Mouse (Mus musculus): ENCODE data around the gene 1700001C19Rik.
A peak's percentile ranks its signal among the peaks of the same experiment; 100 is the strongest.
"Not testable (repeated sequence)": the region's sequence is repeated elsewhere in the genome, so short reads cannot be mapped to it uniquely, and the experiment has no call there.

The 1700001C19Rik gene

DNA sequence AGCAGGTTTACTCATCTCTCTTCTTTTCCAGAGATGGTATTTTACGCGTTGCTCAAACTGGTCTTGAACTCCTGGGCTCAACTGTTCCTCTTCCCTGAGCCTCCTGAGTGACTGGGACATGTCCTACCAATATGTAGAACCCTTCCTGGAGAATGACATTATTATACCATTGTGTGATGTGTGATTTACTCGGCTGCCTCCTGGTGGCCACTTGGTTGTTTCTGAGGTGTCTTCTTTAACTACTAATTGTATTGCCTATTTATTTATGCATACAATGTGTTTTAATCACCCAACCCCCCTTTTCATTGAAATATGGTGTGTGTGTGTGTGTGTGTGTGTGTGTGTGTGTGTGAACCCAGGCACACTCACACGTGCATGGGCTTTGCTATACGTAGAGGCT lies 6.4 kb downstream of the 1700001C19Rik start:
- no peak for DNase-seq (ENCODE audit: low spot score in 2 of 2)

DNA sequence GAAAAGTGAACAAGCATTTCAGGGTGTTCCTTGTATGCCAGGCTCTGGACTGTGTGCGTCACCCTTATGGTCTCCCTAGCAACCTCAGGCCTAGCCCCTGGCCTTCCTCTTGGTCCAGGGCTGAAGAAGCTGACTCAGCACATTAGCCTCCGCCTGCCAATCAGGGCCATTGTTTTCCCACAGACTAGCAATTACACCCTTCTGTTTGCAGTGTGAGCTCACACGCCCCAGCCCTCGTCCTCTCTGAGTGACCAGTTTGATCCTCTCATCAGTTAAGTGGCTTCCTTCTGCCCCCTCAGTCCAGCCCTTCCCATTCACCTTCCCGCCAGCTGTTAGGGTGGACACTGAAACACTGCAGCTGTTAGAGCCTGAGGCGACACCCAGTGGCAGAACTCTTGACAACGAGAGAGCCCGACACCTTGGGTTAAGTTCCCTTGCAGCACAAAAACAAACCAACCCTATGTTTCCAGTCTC lies 8.3 kb downstream of the 1700001C19Rik start:
- DNase-seq (ENCODE audit: low spot score in 2 of 2) = no peak

DNA sequence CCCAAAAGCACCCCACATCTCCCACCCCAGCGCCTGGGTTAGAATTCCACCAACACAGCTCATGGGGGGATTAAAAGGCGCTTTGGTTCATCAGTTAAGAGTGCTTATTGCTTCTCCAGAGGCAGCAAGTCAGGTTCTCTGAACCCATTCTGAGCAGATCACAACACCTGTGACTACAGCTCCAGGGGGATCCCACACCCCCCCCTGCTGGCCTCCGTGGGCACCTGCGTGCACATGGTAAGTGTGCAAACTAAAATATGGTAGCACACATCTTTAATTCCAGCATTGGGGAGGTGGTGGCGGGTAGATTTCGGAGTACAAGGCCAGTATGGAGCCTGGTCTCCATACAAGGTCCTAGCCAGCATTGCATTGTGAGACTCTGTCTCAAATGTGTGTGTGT lies 9.9 kb downstream of the 1700001C19Rik start:
- no peak for DNase-seq (ENCODE audit: low spot score in 2 of 2)

DNA sequence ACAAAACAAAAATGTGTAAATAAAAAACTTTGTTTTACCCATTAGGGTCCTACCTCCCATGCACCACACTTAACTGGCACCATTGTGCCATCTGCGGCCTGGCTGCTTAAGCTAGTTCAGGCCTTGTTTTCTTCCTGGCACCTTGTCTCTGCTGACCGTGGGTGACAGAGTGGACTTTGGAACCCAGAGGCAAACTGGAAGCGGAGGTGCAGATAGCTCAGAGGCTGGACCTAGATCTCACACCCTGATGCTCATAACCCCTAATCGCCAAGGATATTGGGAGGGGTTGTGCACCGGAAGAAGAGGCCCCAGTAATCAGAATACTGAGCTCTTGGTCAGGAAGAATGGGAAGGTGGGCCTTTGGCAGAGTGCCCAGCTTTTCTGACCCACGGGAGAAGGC lies 13.0 kb downstream of the 1700001C19Rik start:
- DNase-seq (ENCODE audit: low spot score in 2 of 2) = no peak

DNA sequence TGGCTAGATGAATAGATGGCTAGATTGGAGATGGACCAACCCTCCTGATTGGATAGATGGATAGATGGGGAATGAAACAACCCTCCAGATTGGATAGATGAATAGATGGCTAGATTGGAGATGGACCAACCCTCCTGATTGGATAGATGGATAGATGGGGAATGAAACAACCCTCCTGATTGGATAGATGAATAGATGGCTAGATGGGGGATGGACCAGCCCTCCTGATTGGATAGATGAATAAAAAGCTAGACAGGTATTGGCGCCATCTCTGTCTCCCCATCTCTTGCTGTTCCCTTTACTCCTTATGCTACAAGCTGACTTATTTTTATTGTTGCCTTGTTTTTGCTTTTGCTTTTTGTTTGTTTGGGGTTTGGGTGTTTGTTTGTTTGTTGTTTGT lies 14.6 kb downstream of the 1700001C19Rik start:
- DNase-seq (ENCODE audit: low spot score in 2 of 2) = not testable (repeated sequence)

DNA sequence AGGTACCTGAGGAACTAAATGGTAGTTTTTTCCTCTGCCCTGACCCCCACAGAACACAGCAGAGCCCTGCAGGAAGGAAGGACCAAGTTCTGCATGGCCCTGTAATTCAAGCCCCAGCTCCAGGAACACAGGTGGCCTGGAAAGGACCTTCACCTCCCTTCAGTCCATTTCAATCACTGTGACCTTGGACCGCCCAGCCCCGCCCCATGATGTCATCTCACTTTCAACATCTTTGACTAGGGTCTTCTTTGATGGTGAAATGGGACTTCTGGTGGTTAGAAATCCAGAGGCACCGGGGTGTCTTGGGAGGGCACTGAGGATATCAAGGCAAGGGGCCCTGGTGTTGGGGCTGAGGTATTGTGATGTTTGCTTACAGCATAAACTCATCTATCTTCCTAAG lies 15.6 kb downstream of the 1700001C19Rik start:
- DNase-seq (ENCODE audit: low spot score in 2 of 2) = no peak

DNA sequence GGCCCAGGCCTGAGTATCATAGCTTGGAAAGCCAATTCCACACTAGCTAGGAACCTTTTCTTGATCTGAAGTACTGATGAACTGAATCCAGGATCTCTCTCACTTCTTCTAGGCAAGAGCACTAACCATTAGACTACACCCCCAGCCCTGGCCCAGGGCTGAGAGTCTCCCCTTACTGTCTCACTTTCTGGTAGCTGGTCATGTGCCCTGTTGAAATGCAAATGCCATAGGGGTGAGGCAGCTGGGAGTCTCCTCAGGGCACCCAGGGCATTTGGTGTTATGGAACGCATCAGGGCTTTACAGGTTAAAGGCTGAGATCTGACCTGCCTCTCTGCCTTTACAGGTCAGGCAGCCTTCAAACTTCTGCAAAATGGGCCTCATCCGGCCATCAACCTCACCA lies 17.0 kb downstream of the 1700001C19Rik start:
- no peak for DNase-seq (ENCODE audit: low spot score in 2 of 2)

DNA sequence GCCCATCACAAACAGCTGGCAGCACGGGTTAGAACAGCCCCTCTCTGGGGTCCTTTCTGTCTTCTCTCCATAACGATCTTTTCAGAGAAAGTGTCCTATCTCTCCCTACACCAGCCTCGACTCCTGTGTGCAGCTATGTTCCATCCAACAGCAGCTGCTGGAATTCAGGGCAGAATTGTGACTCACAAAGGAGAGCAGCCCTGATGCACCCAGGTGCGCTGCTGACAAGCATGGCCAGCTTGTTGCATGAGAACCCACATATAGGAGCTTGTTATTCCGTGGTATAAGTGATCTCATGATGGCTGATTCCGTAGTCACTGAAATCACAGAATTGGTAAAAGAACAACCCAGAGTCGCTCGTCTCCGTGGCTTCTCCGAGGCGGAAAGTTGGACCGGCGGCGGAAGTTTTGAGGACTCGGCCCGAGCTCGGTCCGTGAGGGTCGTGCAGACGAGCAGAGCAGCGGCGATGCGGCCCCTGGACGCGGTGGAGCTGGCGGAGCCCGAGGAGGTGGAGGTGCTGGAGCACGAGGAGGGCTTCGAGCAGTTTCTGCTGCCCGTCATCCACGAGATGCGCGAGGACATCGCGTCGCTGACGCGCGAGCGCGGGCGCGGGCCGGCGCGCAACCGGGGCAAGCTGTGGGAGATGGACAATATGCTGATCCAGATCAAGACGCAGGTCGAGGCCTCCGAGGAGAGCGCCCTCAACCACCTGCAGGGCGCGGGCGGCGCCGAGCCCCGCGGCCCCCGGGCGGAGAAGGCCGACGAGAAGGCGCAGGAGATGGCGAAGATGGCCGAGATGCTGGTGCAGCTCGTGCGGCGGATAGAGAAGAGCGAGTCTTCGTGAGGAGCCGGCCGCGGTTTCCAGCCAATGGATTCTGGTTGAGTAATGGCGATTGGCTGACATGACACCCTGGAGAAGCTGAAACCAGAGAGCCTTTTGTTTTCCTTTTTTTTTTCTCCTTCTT lies 27.0 kb downstream of the 1700001C19Rik start:
- DNase-seq (ENCODE audit: low spot score in 2 of 2) = peak in 1 of 2 experiments; percentile 59

DNA sequence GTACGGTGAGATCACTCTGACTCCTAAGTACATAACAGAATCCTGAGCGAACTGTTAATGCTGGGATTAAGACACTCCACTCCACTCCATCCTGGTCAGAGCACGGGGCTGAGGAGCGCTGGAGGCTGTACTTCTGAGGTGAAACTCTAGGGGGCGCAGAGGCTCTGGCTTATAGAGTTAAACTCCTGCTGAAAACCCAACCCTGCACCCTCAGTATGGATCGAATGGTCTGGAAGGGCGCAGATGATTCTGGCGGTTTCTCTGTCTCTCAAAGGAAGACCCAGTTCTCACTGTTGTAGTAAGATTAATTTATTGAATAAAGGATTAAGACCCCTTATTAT lies 28.6 kb downstream of the 1700001C19Rik start:
- peak; percentile 55 to 78 for DNase-seq (ENCODE audit: low spot score in 2 of 2)

DNA sequence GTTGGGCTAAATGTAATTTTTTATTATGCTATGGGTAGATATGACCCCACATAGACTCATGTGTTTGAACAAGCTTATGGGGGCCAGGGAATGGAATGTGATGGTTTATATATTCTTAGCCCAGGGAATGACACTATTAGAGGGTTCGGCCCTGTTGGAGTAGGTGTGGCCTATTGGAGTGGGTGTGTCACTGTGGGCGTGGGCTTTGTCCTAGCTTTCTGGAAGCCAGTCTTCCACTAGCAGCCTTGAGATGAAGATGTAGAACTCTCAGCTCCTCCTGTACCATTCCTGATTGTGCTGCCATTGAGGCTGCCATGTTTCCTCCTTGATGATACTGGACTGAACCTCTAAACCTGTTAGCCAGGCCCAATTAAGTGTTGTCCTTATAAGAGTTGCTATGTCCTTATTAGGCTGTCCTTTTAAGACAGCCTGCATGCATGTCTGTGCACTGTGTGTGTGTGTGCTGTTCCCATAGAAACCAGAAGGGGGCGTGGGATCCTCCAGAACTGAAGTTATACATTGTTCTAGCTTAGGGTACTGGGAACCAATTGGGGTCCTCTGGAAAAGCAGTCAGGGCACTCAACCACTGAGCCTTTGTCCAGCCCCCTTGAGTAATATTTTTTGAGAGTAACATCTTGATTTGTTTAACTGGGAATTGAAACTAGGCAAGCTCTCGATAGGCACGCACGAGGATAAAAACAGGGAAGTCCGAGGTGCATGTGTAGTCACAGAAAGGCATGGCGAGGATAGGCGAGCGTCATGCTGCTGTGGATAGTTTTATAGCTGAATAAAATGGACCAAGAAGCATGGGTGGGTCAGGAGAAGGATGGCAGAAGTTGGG lies 29.2 kb downstream of the 1700001C19Rik start:
- no peak for DNase-seq (ENCODE audit: low spot score in 2 of 2)

DNA sequence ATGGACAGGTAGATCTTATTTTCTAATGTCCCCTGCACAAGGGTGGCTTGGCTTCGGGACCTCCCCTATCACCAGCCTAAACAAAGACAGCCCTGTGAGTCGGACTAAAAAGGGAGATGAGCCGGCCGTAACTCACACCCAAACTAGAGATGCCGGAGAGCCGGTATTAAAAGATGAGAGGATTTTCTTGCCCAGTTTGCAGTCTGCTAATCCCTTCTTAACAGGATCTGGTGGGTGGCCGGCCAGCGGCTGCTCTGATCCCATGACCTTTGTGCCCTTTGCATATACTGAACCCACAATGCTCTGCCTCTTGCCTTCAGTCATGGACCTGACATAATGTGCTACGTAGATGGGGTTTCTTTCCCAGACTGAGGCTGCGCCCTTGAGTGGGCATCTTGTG lies 36.7 kb downstream of the 1700001C19Rik start, which contains the start of gene Guca1a:
Gene Guca1a (minus strand): TSS at position 134 of the 400 bp plus-strand sequence.
- DNase-seq (ENCODE audit: low spot score in 2 of 2) = no peak

DNA sequence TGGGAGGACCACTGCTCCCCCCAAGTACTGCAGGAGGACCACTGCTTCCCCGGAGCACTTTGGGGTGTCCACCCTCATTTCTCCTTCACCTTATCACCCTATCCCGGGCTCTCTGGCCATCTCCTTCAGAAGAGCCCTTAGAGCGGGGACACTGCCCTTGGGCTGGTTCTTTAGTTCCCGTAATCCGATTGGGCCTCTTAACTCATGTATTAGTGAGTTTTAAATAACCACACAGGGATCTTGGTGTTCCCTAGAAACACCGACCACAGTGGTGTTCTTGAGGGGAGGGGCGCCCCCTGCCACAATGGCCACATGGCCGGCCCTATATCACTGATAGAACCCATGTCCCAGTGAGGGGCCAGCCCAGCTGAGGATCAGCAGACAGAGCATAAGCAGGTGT lies 38.1 kb downstream of the 1700001C19Rik start:
- no peak for DNase-seq (ENCODE audit: low spot score in 2 of 2)

DNA sequence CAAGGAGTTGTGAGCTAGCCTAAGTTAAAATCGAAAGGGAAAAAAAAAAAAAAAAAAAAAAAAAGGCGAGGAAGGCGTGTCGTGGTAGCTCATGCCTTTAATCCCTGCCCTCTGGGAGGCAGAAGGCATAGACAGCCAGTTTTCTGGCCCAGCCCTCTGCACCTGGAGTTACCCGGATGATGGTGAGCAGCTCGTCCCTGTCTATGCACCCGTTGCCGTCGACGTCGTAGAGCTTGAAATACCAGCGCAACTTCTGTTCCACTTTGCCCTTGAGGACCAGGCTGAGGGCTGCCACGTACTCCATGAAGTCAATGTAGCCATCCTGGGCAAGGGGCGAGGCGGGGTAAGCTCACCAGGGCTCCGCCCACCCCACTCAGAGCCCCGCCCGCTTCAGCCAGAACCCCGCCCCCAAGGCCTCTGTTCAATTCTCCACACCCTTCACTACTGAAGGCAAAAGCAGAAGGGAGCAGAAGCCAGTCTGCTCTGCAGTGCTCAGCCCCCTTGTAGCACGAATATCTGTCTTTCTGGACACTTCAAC lies 41.7 kb downstream of the 1700001C19Rik start:
- DNase-seq (ENCODE audit: low spot score in 2 of 2) = peak; percentile 22 to 73

DNA sequence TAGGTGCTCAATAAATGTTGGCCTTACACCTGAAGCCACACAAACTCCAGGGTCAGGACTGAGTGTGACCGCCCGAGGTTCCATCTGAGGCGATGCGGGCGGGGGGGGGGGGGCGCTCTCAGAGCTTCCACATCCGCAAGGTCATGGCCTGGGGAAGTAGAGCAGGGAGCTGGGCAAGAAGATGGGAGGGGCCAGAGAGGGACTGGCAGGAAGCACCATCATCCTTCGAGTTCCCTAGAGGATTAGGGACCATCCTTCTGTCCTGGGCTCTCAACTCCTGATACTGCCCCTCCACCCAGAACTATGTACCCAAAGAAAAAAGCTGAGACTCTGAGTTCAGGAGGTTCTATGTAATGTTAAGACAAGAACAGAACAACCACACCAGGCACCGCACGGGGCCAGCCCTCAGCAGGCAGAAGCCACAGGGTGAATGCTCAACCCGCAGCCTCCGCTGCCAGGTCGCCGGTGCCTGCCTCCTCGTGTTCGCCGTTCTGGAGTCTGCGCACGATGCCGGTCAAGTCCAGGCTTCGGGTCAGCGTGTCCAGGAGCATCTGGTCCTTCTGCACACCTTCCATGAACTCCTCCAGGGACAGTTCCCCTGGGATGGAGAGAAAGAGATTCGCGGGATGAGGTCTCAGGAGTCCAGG lies 42.8 kb downstream of the 1700001C19Rik start:
- DNase-seq (ENCODE audit: low spot score in 2 of 2) = peak in 1 of 2 experiments; percentile 33

DNA sequence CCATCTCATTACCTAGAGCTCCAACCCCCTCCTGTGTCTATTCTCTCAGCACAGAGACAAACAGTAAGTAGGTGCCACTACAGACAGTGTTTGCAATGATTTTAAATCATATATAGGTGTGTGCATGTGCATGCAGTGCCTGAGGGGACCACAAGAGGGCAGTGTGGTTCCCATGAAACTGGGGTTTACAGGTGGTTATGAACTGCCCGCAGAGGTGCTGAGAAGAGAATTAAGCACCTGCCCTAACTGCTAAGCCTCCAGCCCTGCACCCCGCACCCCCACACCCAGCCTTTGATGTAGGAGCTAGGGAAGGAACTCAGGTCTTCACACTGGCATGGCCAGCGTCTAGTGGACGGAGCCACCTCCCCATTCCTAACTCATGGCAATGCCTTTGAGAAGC lies 50.5 kb downstream of the 1700001C19Rik start:
- peak; percentile 64 to 82 for DNase-seq (ENCODE audit: low spot score in 2 of 2)

DNA sequence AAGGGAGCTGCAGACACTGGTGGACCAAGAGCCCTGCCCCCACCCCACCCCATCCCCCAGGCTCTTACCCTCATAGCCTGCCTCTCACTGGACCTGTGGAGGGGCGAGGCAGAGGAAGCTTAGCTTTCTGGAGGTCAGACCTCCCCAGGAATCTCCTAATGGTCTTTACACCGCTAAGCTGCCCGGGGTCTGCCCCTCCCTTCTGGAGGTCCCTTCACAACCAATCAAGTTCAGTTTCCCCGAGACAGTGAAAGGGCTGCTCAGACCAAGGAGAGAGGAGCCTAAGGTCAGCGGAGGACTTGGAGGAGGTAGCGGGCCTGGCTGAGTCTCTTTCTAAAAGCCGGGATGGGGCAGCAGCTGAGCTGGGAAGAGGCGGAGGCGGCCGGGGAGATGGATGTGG lies 52.0 kb downstream of the 1700001C19Rik start, which contains the start of gene Guca1b:
Gene Guca1b (plus strand): TSS at position 249 of the 400 bp plus-strand sequence.
- no peak for DNase-seq (ENCODE audit: low spot score in 2 of 2)

DNA sequence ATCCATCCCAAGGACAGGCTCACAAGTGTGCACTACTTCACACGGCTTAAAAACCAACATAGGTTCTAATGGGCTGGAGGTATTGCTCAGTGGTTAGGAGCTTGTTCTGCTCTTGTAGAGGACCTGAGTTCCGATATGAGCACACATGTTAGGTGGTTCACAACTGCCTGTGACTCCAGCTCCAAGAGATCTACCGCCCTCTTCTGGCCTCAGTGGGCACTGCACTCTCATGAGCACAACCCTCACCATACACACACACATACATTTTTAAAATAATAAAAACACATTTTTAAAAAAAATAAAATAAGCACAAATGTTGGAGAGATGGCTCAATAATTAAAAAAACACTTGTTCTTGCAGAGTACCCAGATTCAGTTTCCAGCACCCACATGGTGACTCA lies 53.1 kb downstream of the 1700001C19Rik start:
- no peak for DNase-seq (ENCODE audit: low spot score in 2 of 2)

DNA sequence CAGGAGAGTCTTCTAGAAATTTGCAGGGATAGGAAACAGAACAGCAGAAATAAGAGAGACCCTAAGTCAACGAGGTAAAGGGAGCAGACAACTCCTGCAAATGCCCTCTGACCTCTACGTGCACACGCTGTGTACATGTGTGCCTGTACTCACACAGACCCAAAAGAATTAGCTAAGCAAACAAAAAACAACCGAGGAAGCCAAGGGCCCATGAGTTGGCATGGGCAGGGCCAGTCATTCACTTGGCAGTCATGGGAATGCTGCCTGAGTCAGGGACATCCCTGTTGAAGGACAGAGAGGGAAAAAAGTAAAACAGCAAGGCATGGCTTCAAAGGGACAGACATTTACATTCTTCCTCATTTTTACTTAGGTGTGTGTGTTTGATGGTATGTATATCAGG lies 53.9 kb downstream of the 1700001C19Rik start:
- DNase-seq (ENCODE audit: low spot score in 2 of 2) = no peak

DNA sequence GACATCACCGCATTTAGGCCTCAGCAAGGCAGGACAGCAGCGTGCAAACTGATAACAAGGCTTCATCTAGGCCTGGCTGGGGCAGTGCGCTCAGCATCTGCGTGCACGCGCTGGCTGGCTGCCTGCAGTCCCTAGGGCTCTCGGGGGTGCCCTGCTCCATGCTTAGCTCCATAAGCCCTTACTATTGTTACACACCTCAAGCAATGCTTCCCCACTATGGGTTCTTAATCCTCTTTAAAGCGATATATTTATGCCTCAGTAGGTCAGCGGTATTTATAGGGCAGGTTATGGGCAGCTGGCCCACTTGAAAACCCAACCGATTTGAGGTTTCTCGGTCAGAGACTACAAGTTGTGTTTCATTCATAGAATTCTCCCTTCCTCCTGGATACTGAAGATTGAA lies 55.3 kb downstream of the 1700001C19Rik start:
- no peak for DNase-seq (ENCODE audit: low spot score in 2 of 2)

DNA sequence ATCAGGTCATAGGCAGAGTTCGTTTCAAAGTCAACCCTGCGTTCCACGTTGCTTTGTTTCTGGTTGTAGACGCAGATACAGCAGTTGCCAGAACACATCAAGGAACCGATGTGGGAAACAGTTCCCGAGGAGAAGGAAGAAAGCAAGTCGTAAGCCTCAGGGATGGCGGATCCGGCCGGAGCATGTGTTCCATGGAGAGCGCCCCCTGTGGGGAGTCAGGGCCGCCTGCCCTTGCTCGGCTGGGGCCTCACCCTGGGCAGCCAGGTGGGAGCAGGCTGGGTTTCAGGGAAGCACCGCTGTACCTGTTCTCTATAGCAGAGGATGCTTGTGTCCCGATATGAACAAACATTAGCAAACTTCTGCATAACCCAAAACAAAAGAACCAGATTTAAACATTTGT lies 59.0 kb downstream of the 1700001C19Rik start:
- no peak for DNase-seq (ENCODE audit: low spot score in 2 of 2)

DNA sequence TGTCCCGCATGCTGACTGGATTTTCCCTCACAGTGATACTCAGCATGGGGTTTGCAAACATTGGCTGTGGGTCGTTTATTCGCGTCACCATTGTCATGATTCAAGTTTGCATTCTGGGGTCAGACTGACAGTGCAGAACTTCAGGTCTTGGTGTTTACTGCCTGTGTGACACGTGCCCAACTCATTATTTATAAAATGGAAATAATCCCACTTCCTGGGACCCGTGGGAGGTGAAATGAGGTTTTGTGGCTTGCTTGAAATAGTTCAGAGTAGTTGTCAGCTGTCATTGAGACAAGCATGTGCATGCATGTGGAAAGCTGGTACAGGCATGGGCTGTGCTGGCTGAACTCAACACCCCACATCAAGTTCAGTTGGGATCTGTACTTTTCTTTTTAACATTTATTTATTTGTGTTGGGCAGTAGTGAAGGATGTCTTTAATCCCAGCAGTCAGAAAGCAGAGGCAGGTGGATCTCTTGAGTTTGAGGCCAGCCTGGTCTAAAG lies 60.3 kb downstream of the 1700001C19Rik start:
- no peak for DNase-seq (ENCODE audit: low spot score in 2 of 2)

Measured in spleen, postnatal 10 days (tissue).